Mouse (Mus musculus): ENCODE results near the gene Mybpc2.

Gene Mybpc2

DNA sequence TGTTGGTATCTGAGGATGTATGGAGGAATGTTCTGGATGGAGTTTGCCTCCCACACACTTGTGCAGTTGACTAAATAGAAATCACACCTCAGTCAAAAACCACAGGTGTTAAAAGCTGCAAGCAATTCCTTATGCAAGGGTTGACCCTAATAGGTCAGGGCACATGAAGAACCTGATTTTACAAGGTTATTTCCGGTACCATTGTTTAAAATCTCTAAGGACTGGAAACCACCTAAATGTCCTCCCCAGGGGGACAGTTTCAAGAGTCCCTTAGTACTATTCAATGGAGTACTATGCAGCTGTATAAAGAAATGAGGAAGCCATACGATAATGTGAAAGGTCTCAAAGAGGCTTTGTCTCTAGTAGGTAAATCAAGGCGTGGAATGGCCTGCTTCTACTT lies 21.8 kb upstream of the Mybpc2 start:
- DNase-seq (ENCODE audit: low spot score in 2 of 2) = no peak

DNA sequence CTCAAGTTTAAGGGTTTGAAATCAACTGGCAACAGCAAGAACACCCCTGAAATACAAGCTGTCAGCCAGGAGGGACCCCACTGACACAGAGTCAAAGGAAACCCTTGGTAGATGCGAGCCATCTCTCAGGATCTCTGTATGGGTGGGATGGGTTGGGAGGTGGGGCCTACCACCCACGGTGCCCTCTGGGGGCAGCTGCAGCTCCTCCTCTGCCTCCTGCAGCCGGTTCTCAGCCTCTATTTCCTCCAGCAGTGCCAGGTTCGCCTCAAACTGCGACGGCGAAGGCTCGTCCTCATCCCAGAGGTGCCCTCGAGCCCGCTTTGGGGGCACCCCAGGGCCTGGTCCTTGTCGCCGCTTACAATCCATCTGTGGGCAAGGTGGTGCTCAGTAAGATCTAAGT lies 18.6 kb upstream of the Mybpc2 start:
- no peak for DNase-seq (ENCODE audit: low spot score in 2 of 2)

GRCm38 (mm10) chr7:44542555-44542954 lies 18.1 kb upstream of the Mybpc2 start:
- DNase-seq (ENCODE audit: low spot score in 2 of 2) = no peak

DNA sequence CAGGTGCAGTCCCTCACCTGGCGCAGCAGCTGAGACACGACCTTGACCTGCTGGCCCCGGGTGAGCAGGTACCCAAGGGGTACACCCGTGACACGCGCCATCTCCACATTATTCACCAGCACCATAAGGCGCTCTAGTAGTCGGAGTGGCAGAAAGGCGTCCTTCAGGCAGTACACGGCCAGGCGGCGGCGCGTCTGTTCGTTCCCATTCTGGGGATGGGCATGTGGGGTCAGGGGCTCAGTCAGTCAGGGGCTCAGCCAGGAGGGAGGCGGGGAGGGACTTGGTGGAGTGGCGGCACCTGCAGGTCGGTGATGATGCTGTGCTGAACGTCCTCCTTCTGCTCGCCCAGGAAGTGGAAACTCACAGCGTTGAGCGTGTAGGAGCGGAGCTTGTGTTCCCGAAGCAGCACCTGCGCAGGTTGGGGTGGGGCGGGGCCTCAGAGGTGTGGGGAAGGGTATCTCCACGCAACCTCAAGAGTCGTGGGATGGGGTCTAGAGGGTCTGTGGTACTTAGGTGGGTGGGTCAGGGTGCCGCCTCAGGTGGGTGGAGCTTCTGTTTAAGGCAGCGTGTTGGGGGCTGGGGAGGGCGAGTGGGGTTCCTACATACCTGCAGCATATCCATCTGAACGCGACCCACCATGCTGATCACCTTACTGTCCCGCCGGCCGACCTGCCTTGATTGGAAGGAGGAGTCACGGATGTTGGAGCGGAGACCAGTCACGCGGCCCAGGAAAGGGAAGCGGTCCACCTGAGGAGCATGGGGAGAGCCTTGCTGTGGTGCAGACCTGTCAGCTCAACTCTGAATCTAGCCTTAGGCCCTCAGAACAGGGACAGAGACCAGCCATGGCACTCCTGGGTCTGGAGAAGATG lies 14.5 kb upstream of the Mybpc2 start:
- no peak for DNase-seq (ENCODE audit: low spot score in 2 of 2)

GRCm38 (mm10) chr7:44537496-44537895 lies 13.0 kb upstream of the Mybpc2 start:
- DNase-seq (ENCODE audit: low spot score in 2 of 2) = no peak

- no peak for DNase-seq (ENCODE audit: low spot score in 2 of 2)
Observed at GRCm38 (mm10) chr7:44537009-44537408, 12.6 kb upstream of the Mybpc2 start.

DNA sequence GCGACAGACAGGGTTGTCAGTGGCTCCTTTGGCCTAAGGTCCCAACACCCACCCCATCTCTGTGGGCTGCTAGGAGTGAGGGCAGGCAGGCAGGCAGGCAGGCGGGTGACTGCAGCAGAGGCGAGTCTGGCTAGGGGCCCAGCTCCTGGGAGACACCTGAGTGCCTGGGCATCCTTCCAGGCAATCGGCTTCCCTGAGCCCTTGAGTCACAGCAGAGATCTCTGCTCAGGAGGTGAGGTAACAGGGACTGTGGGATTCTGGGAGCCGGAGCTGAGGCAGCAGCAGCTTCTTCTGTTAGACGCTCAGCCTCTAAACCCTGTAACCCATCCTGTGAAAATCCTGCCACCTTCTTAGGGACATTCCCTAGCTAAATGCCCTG lies 12.1 kb upstream of the Mybpc2 start:
- DNase-seq (ENCODE audit: low spot score in 2 of 2) = no peak

- no peak for DNase-seq (ENCODE audit: low spot score in 2 of 2)
Observed at GRCm38 (mm10) chr7:44535657-44536589, 11.5 kb upstream of the Mybpc2 start.

- no peak for DNase-seq (ENCODE audit: low spot score in 2 of 2)
Observed at GRCm38 (mm10) chr7:44534656-44535441, 10.4 kb upstream of the Mybpc2 start.

GRCm38 (mm10) chr7:44534242-44534641 lies 9.8 kb upstream of the Mybpc2 start:
- DNase-seq (ENCODE audit: low spot score in 2 of 2) = no peak

GRCm38 (mm10) chr7:44533746-44534045 lies 9.2 kb upstream of the Mybpc2 start:
- no peak for DNase-seq (ENCODE audit: low spot score in 2 of 2)

- DNase-seq (ENCODE audit: low spot score in 2 of 2) = no peak
Observed at GRCm38 (mm10) chr7:44532918-44533745, 8.7 kb upstream of the Mybpc2 start.

- no peak for DNase-seq (ENCODE audit: low spot score in 2 of 2)
Observed at GRCm38 (mm10) chr7:44531946-44532732, 7.7 kb upstream of the Mybpc2 start, which contains the start of gene Spib. TSS of gene Spib (minus strand) at chr7:44532071.

DNA sequence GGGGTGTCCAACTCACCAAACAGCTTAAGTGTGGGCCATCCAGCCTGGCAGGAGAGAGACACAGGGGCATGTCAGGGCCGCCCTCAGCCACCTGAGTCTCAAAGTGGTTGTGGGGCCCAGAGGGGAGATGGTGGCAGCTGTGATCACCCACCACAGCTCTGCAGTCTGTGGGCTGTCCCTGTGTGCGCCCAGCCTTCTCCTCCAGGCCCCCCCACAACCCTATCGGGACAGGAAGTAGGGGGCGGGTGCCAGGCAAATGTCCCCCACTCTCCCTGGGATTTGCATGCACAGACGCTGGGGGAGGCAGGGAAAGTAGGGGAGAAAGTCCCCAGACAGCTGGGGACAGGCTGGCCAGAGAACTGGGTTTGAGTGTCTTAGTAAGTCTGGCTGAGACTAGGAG lies 6.8 kb upstream of the Mybpc2 start:
- DNase-seq (ENCODE audit: low spot score in 2 of 2) = no peak

DNA sequence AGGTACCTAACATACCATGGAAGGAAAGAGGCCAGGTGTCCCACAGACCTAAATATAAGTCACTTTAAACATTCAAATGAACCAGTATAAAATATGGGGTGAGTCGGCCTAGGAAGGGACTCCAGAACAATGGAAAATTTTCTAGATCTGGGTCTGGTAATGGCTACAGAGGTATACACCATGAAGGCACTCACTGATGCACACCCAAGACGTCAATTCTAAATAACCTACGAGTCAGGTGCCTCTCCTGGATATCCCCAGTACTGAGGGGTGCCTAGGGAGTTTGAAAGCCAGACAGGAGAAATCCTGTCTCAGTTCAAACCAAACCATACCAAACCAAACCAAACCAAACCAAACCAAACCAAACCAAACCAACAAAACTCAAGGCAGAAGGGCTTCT lies 6.1 kb upstream of the Mybpc2 start:
- no peak for DNase-seq (ENCODE audit: low spot score in 2 of 2)

GRCm38 (mm10) chr7:44529518-44529917 lies 5.1 kb upstream of the Mybpc2 start:
- no peak for DNase-seq (ENCODE audit: low spot score in 2 of 2)

- peak; percentile 58 to 62 for DNase-seq (ENCODE audit: low spot score in 2 of 2)
Observed at GRCm38 (mm10) chr7:44527483-44528398, 3.3 kb upstream of the Mybpc2 start.

- DNase-seq (ENCODE audit: low spot score in 2 of 2) = no peak
Observed at GRCm38 (mm10) chr7:44526414-44527154, 2.1 kb upstream of the Mybpc2 start.
